Mouse (Mus musculus): ENCODE measurements around the gene Dennd5b.

DNA sequence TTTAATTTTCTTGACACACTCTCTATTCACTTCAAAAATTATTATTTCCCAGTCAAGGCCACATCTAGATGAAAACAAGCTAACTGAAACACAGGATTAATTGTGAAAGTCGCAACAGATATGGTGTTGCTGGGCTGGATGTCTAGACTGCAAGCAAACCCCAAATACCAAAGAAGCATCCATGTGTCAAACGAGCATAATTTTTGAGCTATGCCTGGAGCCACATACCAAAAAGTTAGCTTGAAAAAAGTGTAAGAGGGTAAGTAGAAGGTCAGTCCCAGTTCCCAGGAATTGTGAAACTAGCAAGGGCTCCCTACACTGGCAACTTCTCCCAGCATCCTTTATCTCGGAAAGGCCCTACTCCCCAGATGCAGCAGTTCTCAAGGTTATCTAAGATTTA, 157.8 kb downstream of the Dennd5b start:
- TF ChIP-seq CTCF (IDR thresholded peaks at IDR 0.05; ENCODE audit: low read depth) (no peak), EP300 (IDR thresholded peaks at IDR 0.05; ENCODE audit: low read depth) (no peak)

Measured in liver, embryonic 14.5 days (tissue).